Mouse (Mus musculus) lung, postnatal 0 days (tissue): ENCODE results near the gene Serpina3n.
"Not testable (repeated sequence)": the region's sequence is repeated elsewhere in the genome, so short reads cannot be mapped to it uniquely, and the experiment has no call there.

Experiments
- CTCF ChIP-seq: IDR thresholded peaks from 2 replicates; pipeline ENCODE4 v1.5.1; 2016; ENCODE audit warnings: antibody characterized with exemption, mild to moderate bottlenecking
- EP300 ChIP-seq: IDR thresholded peaks from 2 replicates; pipeline ENCODE4 v1.6.1; 2016; ENCODE audit warnings: antibody characterized with exemption, mild to moderate bottlenecking, control low read depth

DNA sequence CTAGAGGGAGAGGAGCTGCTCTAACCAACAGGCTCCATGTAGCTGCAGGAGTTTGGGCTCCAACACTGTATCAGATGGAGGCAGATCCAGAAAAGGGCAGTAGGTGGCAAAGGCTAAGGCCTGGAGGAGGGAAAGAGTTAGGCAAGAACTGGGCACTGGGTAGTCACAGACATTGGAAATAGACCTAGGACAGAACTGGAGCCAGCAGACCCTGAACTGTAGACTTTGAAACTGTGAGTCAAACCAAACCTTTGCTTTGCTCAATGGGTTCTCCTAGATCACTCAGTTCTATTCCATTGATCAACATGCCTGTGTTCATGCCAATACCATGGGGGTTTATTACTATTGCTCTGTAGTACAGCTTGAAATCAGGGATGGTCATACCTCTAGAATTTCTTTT is 20.5 kb upstream of the Serpina3n start:
- TF ChIP-seq CTCF, EP300: not testable (repeated sequence)
